Mouse (Mus musculus): Measurements from ENCODE around the gene Ggta1. TPM values are rescaled to one million over a fixed set of nuclear protein-coding genes. Genes with fewer than 3 reads are reported as not detected.
A peak's percentile ranks its signal among the peaks of the same experiment; 100 is the strongest.

Gene Ggta1
- total RNA-seq, 1 experiment from 2014 or later = 163 TPM

DNA sequence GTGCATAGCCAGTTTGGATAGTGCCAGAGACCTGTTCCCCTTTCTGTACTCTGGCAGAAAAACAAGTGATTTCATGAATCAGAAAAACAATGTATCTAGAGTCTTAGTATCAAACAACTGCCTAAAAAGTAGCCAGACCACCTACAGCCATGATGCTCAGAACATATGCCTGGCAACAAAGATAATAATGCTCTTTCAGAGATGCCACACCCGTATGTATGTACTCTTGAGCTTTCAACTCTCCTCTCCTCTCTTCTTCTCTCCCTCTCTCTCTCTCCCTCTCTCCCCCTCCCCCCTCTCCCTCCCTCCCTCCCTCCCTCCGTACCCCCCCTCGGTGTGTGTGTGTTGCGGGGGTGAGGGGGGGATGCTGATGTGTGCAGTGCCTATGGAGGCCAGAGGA, 43.8 kb downstream of the Ggta1 start:
- ATAC-seq (replicated peaks; ENCODE audit: insufficient number of reproducible peaks, low FRiP score, low TSS enrichment, poor library complexity, severe bottlenecking) = no peak

DNA sequence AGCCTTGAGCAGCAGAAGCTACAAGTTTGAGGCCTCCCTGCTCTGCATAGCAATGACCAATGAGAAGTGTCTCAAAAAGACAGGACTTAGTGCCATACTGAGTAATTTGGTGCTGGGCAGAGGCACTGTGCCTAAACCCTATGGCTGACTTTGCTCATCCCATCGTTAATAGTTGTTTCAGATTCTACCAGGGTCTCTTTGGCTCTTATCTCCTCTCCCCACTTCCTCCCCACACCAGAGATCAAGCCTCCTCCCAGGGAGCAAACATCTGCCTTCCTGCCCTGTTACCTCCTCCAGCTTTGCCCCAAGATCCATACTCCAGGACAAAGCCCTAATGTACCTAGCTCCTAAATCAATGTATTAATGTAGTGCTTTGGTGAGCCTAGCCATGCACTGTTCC, 45.8 kb downstream of the Ggta1 start:
- ATAC-seq (replicated peaks; ENCODE audit: insufficient number of reproducible peaks, low FRiP score, low TSS enrichment, poor library complexity, severe bottlenecking) = no peak

DNA sequence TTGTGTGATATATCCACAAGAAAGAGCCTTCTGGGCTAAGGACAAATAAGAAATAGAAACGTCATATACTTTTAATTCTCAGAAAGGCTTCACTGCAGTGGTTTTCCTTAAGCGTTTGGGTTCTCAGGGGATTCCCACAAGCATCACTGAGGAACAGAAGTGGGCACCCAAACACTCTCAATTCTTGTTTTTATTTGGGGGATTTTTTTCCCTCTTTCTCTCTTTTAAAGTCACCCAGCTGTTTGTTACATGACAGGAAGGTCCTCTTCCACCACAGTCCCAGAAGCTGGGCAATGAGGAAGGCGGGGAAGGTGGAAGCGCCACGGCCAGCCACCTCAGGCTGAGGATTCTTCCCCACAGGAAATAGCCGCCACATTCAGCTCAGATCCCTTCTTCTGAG, 46.6 kb downstream of the Ggta1 start:
- no peak for ATAC-seq (replicated peaks; ENCODE audit: insufficient number of reproducible peaks, low FRiP score, low TSS enrichment, poor library complexity, severe bottlenecking)

DNA sequence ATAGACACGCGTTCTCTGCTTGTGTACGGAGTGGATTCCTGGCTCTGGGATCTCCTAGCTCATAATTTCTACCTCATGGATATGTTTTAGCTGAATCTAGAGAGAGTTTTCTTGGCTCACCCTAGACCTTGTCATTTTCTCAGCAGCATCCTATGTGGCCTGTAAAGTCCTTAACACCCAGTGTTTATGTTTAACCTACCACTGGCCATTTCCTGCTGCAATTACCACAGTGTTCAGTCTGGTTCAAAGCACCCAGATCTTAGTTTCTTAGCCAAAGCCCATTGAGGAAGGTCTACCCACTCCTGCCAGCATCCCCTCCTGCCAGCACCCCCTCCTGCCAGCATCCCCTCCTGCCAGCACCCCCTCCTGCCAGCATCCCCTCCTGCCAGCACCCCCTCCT, 50.2 kb downstream of the Ggta1 start:
- no peak for ATAC-seq (replicated peaks; ENCODE audit: insufficient number of reproducible peaks, low FRiP score, low TSS enrichment, poor library complexity, severe bottlenecking)

DNA sequence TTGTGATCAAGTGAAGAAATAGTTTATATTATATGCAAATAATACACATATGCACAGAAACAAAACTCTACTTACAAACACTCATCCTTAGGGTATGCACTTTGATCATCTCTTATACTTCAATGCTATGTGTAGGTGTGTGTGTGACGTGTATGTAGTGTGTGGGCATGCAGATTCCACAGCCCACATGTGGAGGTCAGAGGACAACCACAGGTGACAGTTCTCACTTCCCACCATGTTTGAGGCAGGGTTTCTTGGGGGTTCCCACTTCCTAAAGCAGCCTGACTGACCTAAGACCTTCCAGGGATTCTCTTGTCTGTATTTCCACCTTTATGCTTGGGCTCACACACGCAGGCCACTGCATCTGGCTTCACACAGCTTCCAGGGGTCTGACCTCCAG, 50.8 kb downstream of the Ggta1 start:
- ATAC-seq (replicated peaks; ENCODE audit: insufficient number of reproducible peaks, low FRiP score, low TSS enrichment, poor library complexity, severe bottlenecking) = no peak

DNA sequence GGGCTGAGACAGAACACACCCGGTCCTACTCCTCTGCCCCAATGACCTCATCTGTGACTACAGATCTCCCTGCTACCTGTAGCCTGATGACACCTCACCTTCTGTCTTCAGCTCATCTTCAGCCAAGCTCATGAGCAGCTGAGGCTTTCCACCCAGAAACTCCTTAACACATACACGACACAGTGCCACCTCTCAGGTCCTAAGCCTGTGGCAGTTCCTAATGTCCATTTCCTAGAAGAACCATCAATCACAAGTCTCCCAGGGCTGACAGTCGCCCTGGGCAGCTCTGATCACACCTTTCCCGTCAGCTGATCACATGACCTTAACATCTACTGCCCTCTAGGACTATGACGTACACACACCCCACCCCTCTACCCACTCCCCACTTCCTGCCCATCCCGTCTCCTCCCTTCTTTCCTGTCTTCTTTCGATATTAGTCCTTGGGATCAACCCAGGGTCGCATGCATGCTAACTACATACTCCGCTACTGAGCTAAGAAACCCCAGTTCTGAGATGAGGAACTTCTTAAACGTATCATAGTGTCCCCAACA, 51.3 kb downstream of the Ggta1 start:
- no peak for ATAC-seq (replicated peaks; ENCODE audit: insufficient number of reproducible peaks, low FRiP score, low TSS enrichment, poor library complexity, severe bottlenecking)

DNA sequence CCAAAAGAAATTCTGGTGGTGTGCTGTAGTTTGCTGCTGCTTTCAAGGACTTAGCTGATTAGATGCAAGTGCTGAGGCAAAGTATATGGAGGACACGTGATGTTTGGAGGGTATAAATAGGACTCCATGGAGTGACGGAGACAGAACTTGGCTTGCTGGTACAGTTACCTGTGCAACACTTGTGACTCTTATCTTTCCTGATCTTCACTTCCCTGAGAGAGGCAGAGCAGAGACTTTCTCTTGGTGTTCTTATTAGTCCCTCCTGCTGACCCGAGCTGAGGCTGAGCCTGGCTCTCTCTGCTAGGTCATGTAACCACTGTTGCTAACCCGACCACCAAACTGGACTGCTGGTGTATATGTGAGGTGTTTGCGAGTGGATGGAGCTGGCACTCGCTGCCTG, 53.6 kb downstream of the Ggta1 start:
- no peak for ATAC-seq (replicated peaks; ENCODE audit: insufficient number of reproducible peaks, low FRiP score, low TSS enrichment, poor library complexity, severe bottlenecking)

DNA sequence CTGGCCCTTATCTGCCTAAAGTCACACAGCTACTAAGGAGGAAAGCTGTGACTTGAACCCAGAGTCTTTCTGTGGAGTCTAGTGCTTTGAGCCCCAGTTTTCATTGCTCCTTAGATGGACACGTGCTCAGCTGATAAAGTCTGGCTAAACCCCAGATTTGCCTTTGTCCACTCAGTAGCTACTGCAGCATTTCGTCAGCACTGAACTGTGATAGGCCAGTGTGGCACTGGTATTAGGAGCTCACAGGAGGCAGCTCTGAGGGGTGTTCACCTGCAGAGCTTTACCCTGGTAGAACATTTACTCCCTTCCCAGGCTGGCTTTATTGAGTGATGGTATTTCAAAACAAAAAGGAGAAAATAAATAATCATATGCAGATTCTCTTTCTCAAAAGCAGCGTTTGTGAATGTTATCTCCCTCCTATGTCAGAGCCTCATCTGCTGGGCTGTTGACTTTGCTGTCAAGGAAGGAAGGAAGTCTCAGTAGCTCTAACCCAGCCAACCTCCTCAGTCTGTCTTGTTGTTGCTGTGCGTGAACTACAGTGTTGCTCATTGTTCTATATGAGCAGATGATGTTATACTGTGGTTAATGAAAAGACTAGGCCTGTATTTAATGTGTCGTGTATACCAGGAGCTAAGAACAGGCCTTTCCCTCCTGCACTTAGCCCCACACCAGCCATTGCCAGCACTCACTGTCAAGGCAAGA, 54.5 kb downstream of the Ggta1 start:
- no peak for ATAC-seq (replicated peaks; ENCODE audit: insufficient number of reproducible peaks, low FRiP score, low TSS enrichment, poor library complexity, severe bottlenecking)

DNA sequence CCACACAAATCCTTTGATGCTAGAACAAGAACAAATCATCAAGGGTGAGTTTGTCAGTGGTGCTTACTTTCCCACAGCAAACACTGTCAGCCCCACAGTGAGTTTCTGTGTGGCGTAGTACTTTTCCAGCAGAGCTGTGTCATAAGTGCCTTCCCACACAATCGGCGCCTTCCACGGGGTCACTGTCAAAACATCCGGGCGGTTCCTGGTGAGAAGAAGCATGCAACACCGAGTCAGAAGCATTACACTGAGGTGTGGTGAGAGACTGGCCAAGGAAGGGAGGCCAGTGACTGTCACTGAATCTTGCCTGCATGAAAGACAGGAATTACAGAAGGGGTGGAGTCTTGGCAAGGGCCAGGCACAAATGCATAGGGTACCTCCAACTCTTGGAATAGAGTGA, 55.2 kb downstream of the Ggta1 start:
- no peak for ATAC-seq (replicated peaks; ENCODE audit: insufficient number of reproducible peaks, low FRiP score, low TSS enrichment, poor library complexity, severe bottlenecking)

DNA sequence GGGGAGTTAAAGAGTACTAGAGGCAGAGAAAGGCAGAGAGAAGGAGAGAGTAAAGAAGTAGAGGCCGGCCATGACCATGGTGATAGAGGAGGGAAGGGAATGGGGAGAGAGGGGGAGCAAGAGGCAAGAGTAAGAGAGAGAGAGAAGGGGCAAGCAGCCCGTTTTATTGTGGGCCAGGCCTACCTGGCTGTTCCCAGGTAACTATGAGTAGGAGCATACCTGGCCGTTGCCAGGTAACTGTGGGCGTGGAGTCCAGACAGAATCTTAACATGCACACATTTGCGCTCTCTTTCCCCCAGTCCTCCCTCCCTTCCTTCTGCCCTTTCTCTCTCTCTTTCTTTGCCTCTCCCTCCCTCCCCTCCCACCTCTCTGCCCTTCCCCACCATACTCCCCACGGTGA, 55.8 kb downstream of the Ggta1 start:
- no peak for ATAC-seq (replicated peaks; ENCODE audit: insufficient number of reproducible peaks, low FRiP score, low TSS enrichment, poor library complexity, severe bottlenecking)

DNA sequence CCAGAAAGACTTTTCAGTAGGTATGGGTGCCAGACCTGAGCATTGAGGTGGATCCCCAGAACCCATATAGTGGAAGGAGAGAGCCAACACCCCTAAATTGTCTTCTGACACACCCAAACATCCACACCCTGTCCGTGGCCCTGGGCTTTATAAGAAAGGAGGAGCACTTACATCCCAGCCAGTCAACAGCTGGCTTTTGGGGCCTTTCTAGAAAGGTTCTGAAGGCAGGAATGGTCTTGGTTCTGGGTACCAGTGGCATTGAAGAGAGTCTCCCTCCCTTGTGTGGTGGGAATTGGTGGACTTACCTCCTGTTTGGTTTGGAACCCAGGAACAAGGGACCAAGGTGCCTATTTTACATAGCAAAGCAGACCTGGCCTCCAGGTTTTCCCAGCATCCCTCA, 56.4 kb downstream of the Ggta1 start:
- ATAC-seq (replicated peaks; ENCODE audit: insufficient number of reproducible peaks, low FRiP score, low TSS enrichment, poor library complexity, severe bottlenecking) = no peak

DNA sequence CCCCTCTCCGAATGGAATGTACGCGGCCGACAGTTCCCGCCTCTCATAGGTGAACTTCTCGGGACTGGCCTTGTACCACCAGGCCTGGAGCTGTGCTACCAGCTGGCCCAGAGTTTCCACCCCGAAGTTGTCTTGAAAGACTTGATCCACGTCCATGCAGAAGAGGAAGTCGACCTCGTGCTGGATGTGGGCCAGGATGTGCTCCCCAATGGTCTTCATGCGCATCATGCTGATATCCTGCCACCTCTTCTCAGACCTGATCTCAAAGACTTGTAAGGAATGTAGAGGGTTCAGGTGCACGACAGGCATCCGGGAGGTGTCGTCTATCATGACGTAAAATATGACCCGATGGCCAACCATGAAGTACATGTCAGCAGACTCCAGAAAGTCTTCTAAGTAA, 60.6 kb downstream of the Ggta1 start:
- ATAC-seq (replicated peaks; ENCODE audit: insufficient number of reproducible peaks, low FRiP score, low TSS enrichment, poor library complexity, severe bottlenecking) = no peak

DNA sequence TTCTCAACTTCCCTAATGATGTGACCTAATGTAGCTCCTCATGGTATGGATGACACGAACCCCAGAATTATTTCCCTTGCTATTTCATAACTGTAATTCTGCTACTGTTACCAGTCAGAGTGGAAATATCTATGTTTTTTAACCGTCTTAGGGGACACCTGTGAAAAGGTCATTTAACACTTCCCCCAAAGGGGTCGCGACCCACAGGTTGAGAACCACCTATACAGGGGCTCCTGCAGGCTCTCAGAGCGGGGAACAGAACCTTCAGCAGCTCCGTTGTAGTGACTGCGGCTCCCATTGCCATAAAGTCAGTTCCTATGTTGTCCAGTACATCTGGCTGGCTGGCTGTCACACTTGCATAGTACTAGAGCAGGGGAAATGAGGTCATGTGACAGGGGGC, 62.3 kb downstream of the Ggta1 start:
- no peak for ATAC-seq (replicated peaks; ENCODE audit: insufficient number of reproducible peaks, low FRiP score, low TSS enrichment, poor library complexity, severe bottlenecking)

DNA sequence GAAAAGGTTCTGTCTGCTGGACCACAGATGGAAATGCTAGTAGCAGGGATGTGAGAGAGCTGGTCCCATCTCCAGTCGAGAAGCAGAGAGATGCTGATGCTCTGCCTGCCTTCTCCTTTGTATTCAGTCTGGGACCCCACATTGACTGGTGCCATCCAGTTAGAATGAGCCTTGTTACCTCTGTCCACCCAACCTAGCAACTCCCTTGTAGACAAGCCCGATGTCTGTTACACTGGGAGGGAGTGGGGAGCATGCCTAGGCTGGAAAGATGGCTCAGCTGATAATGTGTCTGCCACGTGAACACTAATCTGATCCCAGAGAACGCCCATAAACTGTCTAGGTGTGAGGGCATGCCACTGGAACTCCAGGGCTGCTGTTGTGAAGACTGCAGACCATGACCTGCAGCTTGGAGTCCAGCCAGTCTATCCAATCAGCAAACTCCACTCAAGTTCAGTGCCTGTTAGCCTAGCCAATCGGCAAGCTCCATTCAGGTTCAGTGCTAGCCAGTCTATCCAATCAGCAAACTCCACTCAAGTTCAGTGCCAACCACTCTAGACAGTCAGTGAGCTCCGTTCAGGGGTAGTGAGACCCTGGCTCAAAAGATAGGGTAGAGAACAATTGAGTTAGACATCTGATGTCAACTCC, 64.7 kb downstream of the Ggta1 start:
- 0 out of 2 replicates have a peak, but pooled peaks have one; percentile 8 for ATAC-seq (replicated peaks; ENCODE audit: insufficient number of reproducible peaks, low FRiP score, low TSS enrichment, poor library complexity, severe bottlenecking)

DNA sequence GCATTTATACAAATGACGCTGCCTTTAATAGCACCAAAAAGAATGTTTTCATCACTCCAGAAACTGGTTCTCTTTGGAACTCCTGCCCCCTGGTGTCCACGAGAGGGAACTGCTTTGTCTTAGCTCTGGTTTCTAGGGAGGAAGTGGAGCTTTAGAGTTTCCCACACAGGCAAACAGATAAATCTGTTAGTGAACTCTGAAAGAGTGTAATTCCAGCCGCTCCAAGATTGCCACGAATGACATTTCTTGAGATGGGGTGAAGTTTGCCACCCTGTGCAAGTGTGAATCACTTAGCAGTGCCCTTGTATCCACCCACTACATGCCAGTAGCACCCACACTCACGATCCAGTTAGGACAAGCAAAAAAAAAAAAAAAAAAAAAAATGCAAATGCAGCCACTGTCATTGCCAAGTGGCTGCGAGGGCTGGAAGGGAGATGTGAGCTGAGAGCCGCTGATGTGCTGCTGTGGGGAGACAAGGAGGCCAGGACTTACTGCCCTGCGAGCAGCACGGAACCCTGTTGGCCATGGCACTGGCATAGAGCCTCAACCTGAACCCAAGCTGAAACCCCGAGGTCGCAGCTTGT, 65.3 kb downstream of the Ggta1 start:
- ATAC-seq (replicated peaks; ENCODE audit: insufficient number of reproducible peaks, low FRiP score, low TSS enrichment, poor library complexity, severe bottlenecking) = peak; percentile 82

DNA sequence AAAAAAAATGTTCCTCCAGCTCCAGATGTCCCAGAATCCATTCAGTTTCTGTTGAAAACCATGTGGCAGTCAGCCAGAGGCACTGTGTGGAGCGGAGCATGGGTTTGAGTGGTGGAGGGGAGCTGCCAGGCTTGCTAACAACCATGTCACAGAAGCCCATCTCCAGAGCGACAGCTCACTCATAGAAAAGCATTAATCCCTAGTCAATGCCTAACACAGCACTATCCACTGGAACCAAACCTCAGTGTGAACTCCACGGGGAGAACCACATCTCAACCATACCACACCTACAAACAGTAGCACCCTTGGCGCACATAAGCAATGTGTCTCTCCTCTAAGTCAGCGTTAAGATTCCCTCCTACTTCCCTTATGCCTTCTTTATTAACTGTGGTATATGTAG, 65.9 kb downstream of the Ggta1 start, which contains the start of gene 4930402F06Rik:
4930402F06Rik (minus strand) TSS at position 80 of the 400 bp plus-strand sequence.
- ATAC-seq (replicated peaks; ENCODE audit: insufficient number of reproducible peaks, low FRiP score, low TSS enrichment, poor library complexity, severe bottlenecking) = no peak

DNA sequence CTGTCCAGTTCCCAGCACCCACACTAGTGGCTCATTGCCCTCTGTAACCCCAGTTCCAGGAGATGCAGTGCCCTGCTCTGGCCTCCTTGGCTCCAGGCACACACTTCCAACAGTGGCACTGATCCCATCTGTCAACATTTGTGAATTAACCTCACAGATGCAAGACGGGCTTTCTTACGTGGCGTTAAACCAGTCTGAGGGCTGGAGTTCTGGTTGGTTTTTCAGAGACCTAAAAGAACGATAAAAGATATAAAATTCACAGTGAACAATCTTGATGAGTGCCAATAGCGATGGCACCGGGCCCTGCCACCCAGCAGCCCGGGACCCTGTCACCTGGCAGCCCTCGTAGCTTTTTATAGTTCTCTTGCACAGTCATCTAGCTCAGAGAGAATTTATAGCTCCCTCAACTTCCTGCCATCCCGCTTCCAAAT, 77.6 kb downstream of the Ggta1 start:
- no peak for ATAC-seq (replicated peaks; ENCODE audit: insufficient number of reproducible peaks, low FRiP score, low TSS enrichment, poor library complexity, severe bottlenecking)

DNA sequence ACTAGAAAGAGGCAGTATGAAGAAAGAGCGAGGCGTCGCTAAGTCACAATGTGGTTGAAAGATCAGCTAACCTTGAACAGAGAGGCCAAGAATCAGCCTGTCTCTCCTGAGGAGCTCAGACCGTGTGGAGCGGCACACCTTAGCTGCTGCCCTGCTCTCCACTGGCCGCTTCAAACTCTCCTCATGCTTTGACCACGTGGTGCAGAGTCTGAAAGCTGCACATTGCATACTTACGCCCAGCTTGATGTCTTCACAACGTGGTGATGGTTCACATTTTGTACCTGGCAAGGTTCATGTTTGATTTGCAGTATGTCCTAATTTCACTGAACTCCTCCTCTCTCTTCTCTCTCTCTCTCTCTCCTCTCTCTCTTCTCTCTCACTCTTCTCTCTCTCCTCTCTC, 83.7 kb downstream of the Ggta1 start:
- ATAC-seq (replicated peaks; ENCODE audit: insufficient number of reproducible peaks, low FRiP score, low TSS enrichment, poor library complexity, severe bottlenecking) = no peak

DNA sequence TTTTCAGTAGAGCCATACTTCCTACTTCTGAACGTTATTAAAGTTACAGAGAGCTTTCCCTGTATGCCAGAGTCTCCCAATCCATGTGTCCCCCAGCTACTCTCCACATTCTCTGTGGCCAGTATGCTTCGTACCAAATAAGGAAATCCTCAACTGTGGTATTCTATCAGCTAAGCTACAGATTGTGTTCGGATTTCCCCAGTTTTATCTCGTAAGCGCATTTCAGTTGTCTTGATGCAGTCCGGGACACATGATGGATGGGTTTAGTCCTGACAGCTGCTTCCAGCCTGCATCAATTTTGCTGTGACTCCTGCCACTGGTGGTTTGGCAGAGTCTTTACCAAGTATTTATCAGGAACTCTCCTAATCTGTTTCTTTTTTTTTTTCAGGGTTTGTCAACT, 85.4 kb downstream of the Ggta1 start:
- no peak for ATAC-seq (replicated peaks; ENCODE audit: insufficient number of reproducible peaks, low FRiP score, low TSS enrichment, poor library complexity, severe bottlenecking)

DNA sequence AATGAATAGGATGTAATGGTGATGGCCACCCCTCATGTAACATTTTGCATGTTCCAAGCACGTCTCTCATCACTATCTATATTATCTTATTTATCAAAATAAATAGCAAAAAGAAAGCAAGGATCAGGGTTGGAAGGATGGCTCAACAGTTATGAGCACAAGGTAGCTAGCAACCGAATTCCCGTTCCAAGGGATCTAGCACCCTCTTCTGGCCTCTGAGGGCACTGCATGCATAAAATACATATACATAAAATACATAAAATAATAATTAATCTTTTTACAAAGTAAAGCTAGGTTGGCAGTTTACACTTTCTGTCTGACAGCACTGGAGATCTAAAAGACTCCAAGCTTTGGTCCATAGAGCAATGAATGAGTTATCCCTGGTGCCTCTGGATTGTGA, 90.0 kb downstream of the Ggta1 start:
- no peak for ATAC-seq (replicated peaks; ENCODE audit: insufficient number of reproducible peaks, low FRiP score, low TSS enrichment, poor library complexity, severe bottlenecking)

All from monocyte, adult 5-6 weeks (primary cell).